Mouse (Mus musculus) limb, embryonic 14.5 days (tissue): ENCODE data around the gene Furin. TPM values are rescaled to one million over a fixed set of nuclear protein-coding genes. Genes with fewer than 3 reads are reported as not detected.

Experiments used
- ATAC-seq: fragments of 200-750 bp; cut with Nextera tagmentation; 2 replicates; pipeline ENCODE4 v1.8.0; 2017; ENCODE audit warnings: low read depth, moderate number of reproducible peaks, moderate TSS enrichment; ENCODE audit not compliant: low FRiP score
- DNase-seq: peaks from one replicate; pipeline ENCODE4 v3.0.0-alpha.2; 2015; ENCODE audit warnings: low spot score
- H3K27ac ChIP-seq: fragments of 300-500 bp; sonication (generic); replicated peaks from 2 replicates; pipeline ENCODE4 v1.5.1; 2014; ENCODE audit warnings: low read depth, mild to moderate bottlenecking, low read length, moderate library complexity, mixed read lengths
- H3K27me3 ChIP-seq: fragments of 300-500 bp; sonication (generic); 2 replicates; pipeline ENCODE4 v1.6.1; 2014; ENCODE audit warnings: low read length, mixed read lengths; ENCODE audit not compliant: control insufficient read depth, insufficient read depth
- H3K36me3 ChIP-seq: fragments of 300-500 bp; sonication (generic); 2 replicates; pipeline ENCODE4 v1.6.1; 2014; ENCODE audit warnings: mild to moderate bottlenecking, low read length, moderate library complexity, mixed read lengths; ENCODE audit not compliant: control insufficient read depth, insufficient read depth
- H3K4me1 ChIP-seq: fragments of 300-500 bp; sonication (generic); 2 replicates; pipeline ENCODE4 v1.6.1; 2014; ENCODE audit warnings: antibody characterized with exemption, low read length, mixed read lengths; ENCODE audit not compliant: control insufficient read depth, insufficient read depth
- H3K4me2 ChIP-seq: fragments of 300-500 bp; sonication (generic); replicated peaks from 2 replicates; pipeline ENCODE4 v1.6.1; 2014; ENCODE audit warnings: low read depth, mild to moderate bottlenecking, low read length, moderate library complexity; ENCODE audit not compliant: severe bottlenecking
- H3K4me3 ChIP-seq: fragments of 300-500 bp; sonication (generic); replicated peaks from 2 replicates; pipeline ENCODE4 v1.5.1; 2014; ENCODE audit warnings: low read length
- H3K9ac ChIP-seq: fragments of 300-500 bp; sonication (generic); 2 replicates; pipeline ENCODE4 v1.6.1; 2014; ENCODE audit warnings: mild to moderate bottlenecking, low read depth, low read length, moderate library complexity; ENCODE audit not compliant: severe bottlenecking
- H3K9me3 ChIP-seq: fragments of 300-500 bp; sonication (generic); 2 replicates; pipeline ENCODE4 v1.6.1; 2016; ENCODE audit warnings: low read length; ENCODE audit not compliant: control insufficient read depth
- POLR2A ChIP-seq: fragments of 200-500 bp; IDR thresholded peaks from 2 replicates; pipeline ENCODE4 v1.8.0; 2012; ENCODE audit warnings: inconsistent platforms, mild to moderate bottlenecking, moderate library complexity, borderline replicate concordance; ENCODE audit not compliant: insufficient read depth, insufficient read length; ENCODE audit errors: extremely low read depth
- WGBS: fragments of 180-500 bp; shearing (Covaris S2); extraction: QIAGEN DNeasy Blood & Tissue Kit; methylation state at CpG from one replicate; pipeline ENCODE4 v1.1.7; 2014; 5-methylcytosine and 5-hydroxymethylcytosine counted together
- polyA plus RNA-seq, 2 experiments: library from polyadenylated mRNA; depleted of rRNA in 1 of 2; stranded (reverse) in 1 of 2; unstranded in 1 of 2; fragments of >200 nt; fragmentation: Nextera tagmentation in 1 of 2; extraction: Ambion mirVana in 1 of 2; gene quantifications; 2 replicates each; pipeline versions ENCODE4 v1.2.1 to v1.2.3; 2012 to 2014

Gene Furin
- polyA plus RNA-seq, 2 experiments: 17.0 to 40.5 TPM

DNA sequence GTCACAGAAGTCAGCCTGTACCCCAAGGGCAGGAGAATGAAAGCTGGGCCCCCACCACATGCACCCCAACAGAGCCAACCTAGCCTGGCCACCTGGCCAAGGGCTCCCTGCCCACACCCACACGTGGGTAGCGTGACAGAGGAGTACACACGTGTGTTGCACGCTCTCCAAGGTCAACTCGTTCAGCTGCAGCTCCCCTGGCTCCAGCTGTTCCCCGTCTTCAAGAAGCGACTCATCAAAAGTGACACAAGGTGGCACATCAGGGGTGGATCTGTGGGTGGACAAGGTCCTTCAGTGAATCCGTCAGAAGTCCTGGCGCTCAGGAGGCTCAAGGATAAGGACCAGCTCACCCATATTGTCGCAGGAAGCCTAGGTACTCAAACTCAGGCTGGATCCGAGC, 22.3 kb downstream of the Furin start:
- Histone ChIP-seq H3K4me3 (no peak overlapping the region), H3K27ac (no peak overlapping the region), H3K36me3 (peaks cover 41% of the 10 kb centered on the region), H3K27me3 (no peaks in the 10 kb centered on the region), H3K4me2 (no peak overlapping the region), H3K9me3 (no peaks in the 10 kb centered on the region), H3K9ac (no peak overlapping the region), H3K4me1 (peaks cover 16% of the 10 kb centered on the region)
- DNase-seq (no peak), ATAC-seq (no peak)
- 71% methylated on average over 11 of the region's 11 CpGs for WGBS
- no peak for TF ChIP-seq POLR2A

GRCm38 (mm10) chr7:80379531-80379930, 25.7 kb downstream of the Furin start:
- no peak for ATAC-seq
- Histone ChIP-seq H3K4me1 (no peaks in the 10 kb centered on the region), H3K36me3 (peaks cover 43% of the 10 kb centered on the region), H3K9ac (no peak overlapping the region), H3K27me3 (no peaks in the 10 kb centered on the region), H3K4me3 (no peak overlapping the region), H3K27ac (no peak overlapping the region), H3K9me3 (no peaks in the 10 kb centered on the region), H3K4me2 (no peak overlapping the region)
- no peak for TF ChIP-seq POLR2A
- DNase-seq: no peak
- 67% methylated on average over 13 of the region's 13 CpGs for WGBS

GRCm38 (mm10) chr7:80377471-80377870, 27.8 kb downstream of the Furin start:
- H3K4me2 ChIP-seq: no peak overlapping the region
- H3K9me3 ChIP-seq: no peaks in the 10 kb centered on the region
- no peak overlapping the region for H3K9ac ChIP-seq
- 36% methylated on average over 6 of the region's 6 CpGs for WGBS
- no peak for TF ChIP-seq POLR2A
- ATAC-seq (no peak), DNase-seq (no peak)
- no peaks in the 10 kb centered on the region for H3K27me3 ChIP-seq
- no peak overlapping the region for H3K27ac ChIP-seq
- H3K4me3 ChIP-seq: no peak overlapping the region
- H3K4me1 ChIP-seq: no peaks in the 10 kb centered on the region
- H3K36me3 ChIP-seq: peaks cover 32% of the 10 kb centered on the region

GRCm38 (mm10) chr7:80376192-80376591, 29.0 kb downstream of the Furin start:
- no peak overlapping the region for H3K4me3 ChIP-seq
- no peak overlapping the region for H3K4me2 ChIP-seq
- no peak overlapping the region for H3K9ac ChIP-seq
- H3K27ac ChIP-seq: no peak overlapping the region
- 86% methylated on average over 10 of the region's 10 CpGs for WGBS
- no peaks in the 10 kb centered on the region for H3K9me3 ChIP-seq
- H3K36me3 ChIP-seq: peaks cover 25% of the 10 kb centered on the region
- H3K4me1 ChIP-seq: no peaks in the 10 kb centered on the region
- ATAC-seq (no peak), DNase-seq (no peak)
- TF ChIP-seq POLR2A: no peak
- no peaks in the 10 kb centered on the region for H3K27me3 ChIP-seq

- WGBS: 77% methylated on average over 9 of the region's 9 CpGs
- Histone ChIP-seq H3K27ac (no peak overlapping the region), H3K4me3 (no peak overlapping the region), H3K9me3 (no peaks in the 10 kb centered on the region), H3K9ac (no peak overlapping the region), H3K27me3 (no peaks in the 10 kb centered on the region), H3K4me1 (no peaks in the 10 kb centered on the region), H3K36me3 (peaks cover 22% of the 10 kb centered on the region), H3K4me2 (no peak overlapping the region)
- ATAC-seq: no peak
- no peak for TF ChIP-seq POLR2A
- DNase-seq: no peak
These were observed 29.7 kb downstream of the Furin start for GRCm38 (mm10) chr7:80375376-80376039.
